Mouse (Mus musculus) ES-Bruce4 (cell line): ENCODE results near the gene Thumpd1. TPM values are rescaled to one million over a fixed set of nuclear protein-coding genes. Genes with fewer than 3 reads are reported as not detected.

Experiments used
- H3K27ac ChIP-seq: 2 replicates; pipeline ENCODE4 v1.5.1; 2012; ENCODE audit warnings: low read length, inconsistent platforms; ENCODE audit not compliant: insufficient read depth
- H3K27me3 ChIP-seq: 2 replicates; pipeline ENCODE4 v1.6.1; 2012; ENCODE audit warnings: mild to moderate bottlenecking, low read length, inconsistent platforms; ENCODE audit not compliant: control insufficient read depth, poor library complexity, insufficient read depth, severe bottlenecking
- H3K36me3 ChIP-seq: 2 replicates; pipeline ENCODE4 v1.6.1; 2012; ENCODE audit warnings: inconsistent platforms, mild to moderate bottlenecking, low read length, moderate library complexity; ENCODE audit not compliant: control insufficient read depth, poor library complexity, insufficient read depth, severe bottlenecking
- H3K4me1 ChIP-seq: one replicate; pipeline ENCODE4 v1.8.1; 2011; ENCODE audit warnings: low read length; ENCODE audit not compliant: control insufficient read depth, insufficient read depth
- H3K4me3 ChIP-seq: 2 replicates; pipeline ENCODE4 v1.5.1; 2011; ENCODE audit warnings: low read depth, mild to moderate bottlenecking, low read length
- H3K9ac ChIP-seq: 2 replicates; pipeline ENCODE4 v1.6.1; 2012; ENCODE audit warnings: low read depth, mild to moderate bottlenecking, inconsistent platforms; ENCODE audit not compliant: poor library complexity, severe bottlenecking
- H3K9me3 ChIP-seq: replicated peaks from 2 replicates; pipeline ENCODE4 v1.6.1; 2012; ENCODE audit warnings: mild to moderate bottlenecking, low read length, inconsistent platforms; ENCODE audit not compliant: control insufficient read depth, poor library complexity, insufficient read depth, severe bottlenecking
- CTCF ChIP-seq: IDR thresholded peaks from one replicate; pipeline ENCODE4 v1.8.1; 2011; ENCODE audit warnings: low read depth, low read length
- EP300 ChIP-seq: IDR thresholded peaks from 2 replicates; pipeline ENCODE4 v1.6.1; 2011; ENCODE audit warnings: low read depth, low read length; ENCODE audit not compliant: insufficient read depth
- POLR2A ChIP-seq: IDR thresholded peaks from one replicate; pipeline ENCODE4 v1.8.1; 2011; ENCODE audit warnings: low read length; ENCODE audit not compliant: insufficient read depth
- polyA plus RNA-seq: library from polyadenylated mRNA; stranded (reverse); fragments of >200 nt; gene quantifications from 2 replicates; pipeline ENCODE4 v1.2.4, GENCODE M21; 2011; ENCODE audit warnings: low read depth; ENCODE audit not compliant: missing spikeins, insufficient read depth, insufficient read length

Thumpd1 gene
- polyA plus RNA-seq, 1 experiment: 68.0 TPM

DNA sequence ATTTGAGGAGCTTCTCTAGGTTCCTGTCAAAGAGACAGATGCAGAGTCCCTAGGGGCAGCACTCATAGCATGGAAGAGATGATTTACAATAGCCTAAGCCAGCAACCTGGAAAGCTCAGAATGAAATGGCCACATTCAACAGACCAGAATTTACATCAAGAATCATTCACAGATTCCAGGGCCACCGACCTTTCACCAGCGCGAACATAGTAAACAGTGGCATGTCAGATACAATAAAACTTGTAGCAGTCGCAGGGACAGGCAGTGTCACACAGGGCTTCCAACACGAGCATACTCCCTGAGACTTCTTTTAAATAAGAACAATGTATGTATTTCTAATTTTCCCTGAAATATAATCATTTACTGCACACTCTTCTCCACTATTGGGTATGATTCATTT lies 50.2 kb downstream of the Thumpd1 start:
- no peak overlapping the region for H3K9ac ChIP-seq
- no peaks in the 10 kb centered on the region for H3K27me3 ChIP-seq
- TF ChIP-seq EP300 (no peak), POLR2A (no peak)
- H3K4me1 ChIP-seq: no peaks in the 10 kb centered on the region
- H3K27ac ChIP-seq: no peak overlapping the region
- H3K4me3 ChIP-seq: no peak overlapping the region
- H3K9me3 ChIP-seq: no peaks in the 10 kb centered on the region
- no peaks in the 10 kb centered on the region for H3K36me3 ChIP-seq

DNA sequence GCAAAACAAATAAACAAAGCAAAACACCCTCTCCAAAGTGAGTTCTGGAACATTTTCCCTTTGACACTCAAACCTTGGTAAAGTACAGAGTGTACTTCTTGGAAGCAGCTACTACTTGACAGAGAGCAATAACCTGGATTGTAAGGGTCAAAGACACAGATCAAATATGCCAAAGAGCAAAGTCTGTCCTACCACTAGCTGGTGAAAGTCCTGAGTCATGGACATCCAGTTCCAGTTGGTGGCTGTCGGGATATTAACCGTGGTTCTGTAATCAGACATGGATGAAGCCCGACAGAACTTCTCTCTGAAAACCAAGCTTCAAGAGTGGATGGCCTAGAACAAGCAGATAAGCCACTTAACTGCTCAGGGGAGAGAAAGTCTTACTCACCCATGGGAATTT lies 52.7 kb downstream of the Thumpd1 start:
- Histone ChIP-seq H3K36me3 (no peaks in the 10 kb centered on the region), H3K27ac (no peak overlapping the region), H3K4me3 (no peak overlapping the region), H3K27me3 (no peaks in the 10 kb centered on the region), H3K9me3 (no peaks in the 10 kb centered on the region), H3K9ac (no peak overlapping the region), H3K4me1 (no peaks in the 10 kb centered on the region)
- TF ChIP-seq CTCF (no peak), EP300 (no peak), POLR2A (no peak)

Other genes with a start within 250 kb of the Thumpd1 start
- not detected in 2 replicates for gene Umod, start 241.5 kb downstream of the Thumpd1 start, polyA plus RNA-seq
- not detected in 2 replicates for gene Acsm5, start 201.3 kb downstream of the Thumpd1 start, polyA plus RNA-seq
- gene Pdilt, start 197.3 kb downstream of the Thumpd1 start, polyA plus RNA-seq: not detected in 2 replicates
- not detected in 2 replicates for gene Acsm2, start 166.5 kb downstream of the Thumpd1 start, polyA plus RNA-seq
- gene Acsm1, start 113.8 kb downstream of the Thumpd1 start, polyA plus RNA-seq: not detected in 2 replicates
- gene Acsm4, start 30.8 kb downstream of the Thumpd1 start, polyA plus RNA-seq: not detected in 2 replicates
- not detected in 2 replicates for gene Acsm3, start 40.1 kb upstream of the Thumpd1 start, polyA plus RNA-seq
- 27.0 and 31.4 TPM in 2 replicates for gene Rexo5, start 73.2 kb upstream of the Thumpd1 start, polyA plus RNA-seq
- 22.1 and 26.9 TPM in 2 replicates for gene Eri2, start 73.3 kb upstream of the Thumpd1 start, polyA plus RNA-seq
- 7.2 and 8.7 TPM in 2 replicates for gene Lyrm1, start 175.1 kb upstream of the Thumpd1 start, polyA plus RNA-seq
- 31.2 and 37.9 TPM in 2 replicates for gene Dcun1d3, start 175.5 kb upstream of the Thumpd1 start, polyA plus RNA-seq